Mouse (Mus musculus): ENCODE results near the gene Unc93a. TPM values are rescaled to one million over a fixed set of nuclear protein-coding genes. Genes with fewer than 3 reads are reported as not detected.
"Not testable (repeated sequence)": the region's sequence is repeated elsewhere in the genome, so short reads cannot be mapped to it uniquely, and the experiment has no call there.

The Unc93a gene
- not detected in 2 replicates for polyA plus RNA-seq (2014; fragmentation: Nextera tagmentation; extraction: Ambion mirVana)

DNA sequence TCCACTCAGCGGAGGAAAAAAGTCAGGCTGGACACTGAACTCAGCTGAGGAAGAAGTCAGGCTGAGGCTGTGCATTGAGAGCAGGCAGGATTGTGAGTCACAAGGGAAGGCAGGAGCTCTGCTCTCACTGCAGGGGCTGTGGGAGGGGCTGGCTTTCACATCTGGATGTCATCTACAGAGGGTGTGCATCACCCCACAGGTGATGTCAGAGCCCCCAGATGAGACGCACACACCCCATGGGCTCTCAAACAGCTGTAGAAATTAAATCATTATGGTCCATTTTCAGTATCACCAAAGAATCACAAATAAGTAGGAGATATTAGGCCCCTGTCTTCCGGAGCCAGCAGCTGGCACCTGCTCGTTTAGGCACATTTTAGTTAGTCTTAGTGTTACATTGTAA is at the start of gene Unc93a:
Gene Unc93a (minus strand): TSS at position 101 of the 400 bp plus-strand sequence.
- not testable (repeated sequence) for H3K4me2 ChIP-seq (ENCODE audit: low read depth, severe bottlenecking); H3K9me3 ChIP-seq (ENCODE audit: control insufficient read depth, low read length); H3K27me3 ChIP-seq (ENCODE audit: control insufficient read depth, insufficient read depth, low read length); H3K36me3 ChIP-seq (ENCODE audit: control insufficient read depth, insufficient read depth, low read length); ATAC-seq (ENCODE audit: insufficient number of reproducible peaks, low FRiP score, low TSS enrichment, low read depth); H3K4me1 ChIP-seq (ENCODE audit: control insufficient read depth, insufficient read depth, low read length); H3K4me3 ChIP-seq (ENCODE audit: low read depth, low read length); DNase-seq (ENCODE audit: low spot score); H3K27ac ChIP-seq (replicated peaks; ENCODE audit: low read depth, low read length); H3K9ac ChIP-seq (ENCODE audit: low read length)
- 83% methylated on average over 3 of the region's 4 CpGs for WGBS

DNA sequence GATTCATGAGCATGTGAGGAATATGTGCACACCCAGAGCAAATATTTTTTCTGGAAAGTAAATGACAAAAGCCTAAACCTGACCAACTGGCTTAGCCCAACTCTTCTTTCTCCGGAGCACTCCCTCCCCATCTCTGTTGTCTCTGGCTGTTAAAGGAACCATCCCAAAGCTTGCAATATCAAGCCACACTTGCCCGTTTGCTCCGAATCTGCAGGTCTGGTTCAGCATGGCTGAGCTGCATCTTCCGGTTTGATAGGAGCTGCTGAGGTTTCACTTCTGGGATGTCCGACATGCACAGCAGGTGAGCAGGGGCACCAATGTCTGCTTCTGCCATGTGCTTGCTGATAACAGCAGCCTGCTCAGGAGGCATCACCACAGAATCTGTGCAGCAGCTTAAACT is 48.9 kb upstream of the Unc93a start:
- not testable (repeated sequence) for H3K4me2 ChIP-seq (ENCODE audit: low read depth, severe bottlenecking); H3K4me3 ChIP-seq (ENCODE audit: low read depth, low read length); H3K4me1 ChIP-seq (ENCODE audit: control insufficient read depth, insufficient read depth, low read length); H3K27ac ChIP-seq (replicated peaks; ENCODE audit: low read depth, low read length); ATAC-seq (ENCODE audit: insufficient number of reproducible peaks, low FRiP score, low TSS enrichment, low read depth); H3K9ac ChIP-seq (ENCODE audit: low read length); H3K27me3 ChIP-seq (ENCODE audit: control insufficient read depth, insufficient read depth, low read length); H3K36me3 ChIP-seq (ENCODE audit: control insufficient read depth, insufficient read depth, low read length)
- peaks cover 15% of the 10 kb centered on the region; the same call in 1 of the 2 replicates for H3K9me3 ChIP-seq (ENCODE audit: control insufficient read depth, low read length)
- WGBS: 92% methylated on average over 5 of the region's 5 CpGs
- DNase-seq (ENCODE audit: low spot score): peak; percentile 18

- H3K9ac ChIP-seq (ENCODE audit: low read length); H3K27me3 ChIP-seq (ENCODE audit: control insufficient read depth, insufficient read depth, low read length); H3K4me3 ChIP-seq (ENCODE audit: low read depth, low read length); DNase-seq (ENCODE audit: low spot score); H3K4me1 ChIP-seq (ENCODE audit: control insufficient read depth, insufficient read depth, low read length); H3K27ac ChIP-seq (replicated peaks; ENCODE audit: low read depth, low read length); ATAC-seq (ENCODE audit: insufficient number of reproducible peaks, low FRiP score, low TSS enrichment, low read depth); H3K4me2 ChIP-seq (ENCODE audit: low read depth, severe bottlenecking); H3K36me3 ChIP-seq (ENCODE audit: control insufficient read depth, insufficient read depth, low read length): not testable (repeated sequence)
- WGBS: 89% methylated on average over 4 of the region's 4 CpGs
- H3K9me3 ChIP-seq (ENCODE audit: control insufficient read depth, low read length): peaks cover 12% of the 10 kb centered on the region; the same call in 1 of the 2 replicates
These were observed 47.4 kb upstream of the Unc93a start for GRCm38 (mm10) chr17:13179021-13179420.

DNA sequence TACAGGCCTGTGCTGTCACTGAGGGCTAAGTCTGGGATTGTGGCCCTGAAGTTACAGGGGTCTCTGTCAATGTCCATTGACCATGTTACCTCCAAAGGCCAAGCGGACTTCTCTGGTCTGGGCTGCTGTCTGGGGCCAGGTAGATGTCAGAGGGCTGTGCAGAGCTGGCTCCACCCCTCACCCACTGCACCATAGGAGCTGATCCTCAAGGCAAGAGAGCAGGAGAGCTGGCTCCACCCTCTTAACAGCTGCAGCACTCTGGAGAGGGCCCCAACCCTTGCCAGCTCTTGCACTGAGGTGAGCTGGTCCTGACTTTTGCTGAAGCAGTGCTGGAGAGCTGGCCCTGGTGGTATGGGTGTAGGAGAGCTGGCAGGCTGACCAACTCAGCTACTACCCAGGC is 46.2 kb upstream of the Unc93a start:
- not testable (repeated sequence) for H3K4me1 ChIP-seq (ENCODE audit: control insufficient read depth, insufficient read depth, low read length); H3K27ac ChIP-seq (replicated peaks; ENCODE audit: low read depth, low read length); H3K9ac ChIP-seq (ENCODE audit: low read length); H3K4me2 ChIP-seq (ENCODE audit: low read depth, severe bottlenecking); H3K36me3 ChIP-seq (ENCODE audit: control insufficient read depth, insufficient read depth, low read length); H3K27me3 ChIP-seq (ENCODE audit: control insufficient read depth, insufficient read depth, low read length); DNase-seq (ENCODE audit: low spot score); H3K4me3 ChIP-seq (ENCODE audit: low read depth, low read length)
- peaks cover 10% of the 10 kb centered on the region; the same call in 1 of the 2 replicates for H3K9me3 ChIP-seq (ENCODE audit: control insufficient read depth, low read length)
- WGBS: 62% methylated on average over 1 of the region's 1 CpGs
- peak; percentile 36 for ATAC-seq (ENCODE audit: insufficient number of reproducible peaks, low FRiP score, low TSS enrichment, low read depth)

- not testable (repeated sequence) for H3K9me3 ChIP-seq (ENCODE audit: control insufficient read depth, low read length); H3K36me3 ChIP-seq (ENCODE audit: control insufficient read depth, insufficient read depth, low read length); H3K4me1 ChIP-seq (ENCODE audit: control insufficient read depth, insufficient read depth, low read length); H3K27ac ChIP-seq (replicated peaks; ENCODE audit: low read depth, low read length); H3K4me3 ChIP-seq (ENCODE audit: low read depth, low read length); H3K4me2 ChIP-seq (ENCODE audit: low read depth, severe bottlenecking); ATAC-seq (ENCODE audit: insufficient number of reproducible peaks, low FRiP score, low TSS enrichment, low read depth); DNase-seq (ENCODE audit: low spot score); H3K27me3 ChIP-seq (ENCODE audit: control insufficient read depth, insufficient read depth, low read length); H3K9ac ChIP-seq (ENCODE audit: low read length)
- WGBS: no CpG with 5 or more reads among the region's 1 CpGs
These were observed 44.0 kb upstream of the Unc93a start for GRCm38 (mm10) chr17:13175609-13176008.

DNA sequence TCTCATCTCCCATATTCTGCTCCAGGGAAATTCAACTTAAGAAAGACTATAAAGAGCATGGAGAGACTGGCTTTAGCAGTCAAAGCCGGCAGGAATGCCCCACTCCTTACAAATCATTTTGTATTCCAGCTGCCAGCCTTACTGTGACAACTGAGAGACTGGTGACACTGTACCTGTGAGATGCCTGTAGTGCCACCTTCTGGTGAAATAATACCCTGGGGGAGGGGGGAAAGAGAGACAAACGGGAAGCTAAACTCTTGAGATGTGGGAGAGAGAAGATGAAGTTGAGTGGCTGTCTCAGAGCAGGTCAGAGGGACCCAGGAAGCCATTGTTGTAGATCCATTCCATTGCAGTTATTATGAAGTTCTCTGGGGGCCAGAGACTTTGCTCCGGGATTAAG is 42.4 kb upstream of the Unc93a start:
- 52% methylated on average over 1 of the region's 3 CpGs for WGBS
- H3K9me3 ChIP-seq (ENCODE audit: control insufficient read depth, low read length); ATAC-seq (ENCODE audit: insufficient number of reproducible peaks, low FRiP score, low TSS enrichment, low read depth); H3K36me3 ChIP-seq (ENCODE audit: control insufficient read depth, insufficient read depth, low read length); H3K27me3 ChIP-seq (ENCODE audit: control insufficient read depth, insufficient read depth, low read length); H3K9ac ChIP-seq (ENCODE audit: low read length); H3K4me2 ChIP-seq (ENCODE audit: low read depth, severe bottlenecking); H3K4me1 ChIP-seq (ENCODE audit: control insufficient read depth, insufficient read depth, low read length); DNase-seq (ENCODE audit: low spot score); H3K27ac ChIP-seq (replicated peaks; ENCODE audit: low read depth, low read length); H3K4me3 ChIP-seq (ENCODE audit: low read depth, low read length): not testable (repeated sequence)

GRCm38 (mm10) chr17:13173578-13173977 is 42.0 kb upstream of the Unc93a start:
- not testable (repeated sequence) for H3K9me3 ChIP-seq (ENCODE audit: control insufficient read depth, low read length); H3K4me3 ChIP-seq (ENCODE audit: low read depth, low read length); H3K27me3 ChIP-seq (ENCODE audit: control insufficient read depth, insufficient read depth, low read length); H3K27ac ChIP-seq (replicated peaks; ENCODE audit: low read depth, low read length); H3K4me1 ChIP-seq (ENCODE audit: control insufficient read depth, insufficient read depth, low read length); H3K36me3 ChIP-seq (ENCODE audit: control insufficient read depth, insufficient read depth, low read length); DNase-seq (ENCODE audit: low spot score); H3K4me2 ChIP-seq (ENCODE audit: low read depth, severe bottlenecking); H3K9ac ChIP-seq (ENCODE audit: low read length); ATAC-seq (ENCODE audit: insufficient number of reproducible peaks, low FRiP score, low TSS enrichment, low read depth)
- WGBS: 79% methylated on average over 6 of the region's 6 CpGs

DNA sequence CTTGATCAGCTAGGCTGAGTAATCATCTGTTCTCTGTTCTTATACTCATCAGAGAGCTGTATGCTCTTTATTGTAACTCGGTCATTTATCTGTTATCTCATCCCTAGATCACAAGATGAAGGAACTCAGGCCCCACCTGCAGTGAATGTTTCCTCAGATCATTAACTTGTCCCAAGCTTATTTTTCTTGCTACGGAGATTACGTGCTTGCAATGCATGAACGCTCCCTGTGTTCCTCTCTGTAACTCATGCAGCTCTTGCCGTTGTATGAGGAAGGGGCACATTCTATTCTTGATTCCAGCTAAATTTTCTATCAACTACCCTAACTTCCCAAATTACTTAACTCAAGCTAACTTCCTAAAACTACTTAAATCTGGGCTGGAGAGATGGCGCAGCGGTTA is 14.5 kb upstream of the Unc93a start:
- not testable (repeated sequence) for H3K4me3 ChIP-seq (ENCODE audit: low read depth, low read length); H3K27ac ChIP-seq (replicated peaks; ENCODE audit: low read depth, low read length); H3K36me3 ChIP-seq (ENCODE audit: control insufficient read depth, insufficient read depth, low read length); H3K4me2 ChIP-seq (ENCODE audit: low read depth, severe bottlenecking); ATAC-seq (ENCODE audit: insufficient number of reproducible peaks, low FRiP score, low TSS enrichment, low read depth); DNase-seq (ENCODE audit: low spot score); H3K27me3 ChIP-seq (ENCODE audit: control insufficient read depth, insufficient read depth, low read length); H3K4me1 ChIP-seq (ENCODE audit: control insufficient read depth, insufficient read depth, low read length); H3K9ac ChIP-seq (ENCODE audit: low read length); H3K9me3 ChIP-seq (ENCODE audit: control insufficient read depth, low read length)
- WGBS: 94% methylated on average over 7 of the region's 7 CpGs

DNA sequence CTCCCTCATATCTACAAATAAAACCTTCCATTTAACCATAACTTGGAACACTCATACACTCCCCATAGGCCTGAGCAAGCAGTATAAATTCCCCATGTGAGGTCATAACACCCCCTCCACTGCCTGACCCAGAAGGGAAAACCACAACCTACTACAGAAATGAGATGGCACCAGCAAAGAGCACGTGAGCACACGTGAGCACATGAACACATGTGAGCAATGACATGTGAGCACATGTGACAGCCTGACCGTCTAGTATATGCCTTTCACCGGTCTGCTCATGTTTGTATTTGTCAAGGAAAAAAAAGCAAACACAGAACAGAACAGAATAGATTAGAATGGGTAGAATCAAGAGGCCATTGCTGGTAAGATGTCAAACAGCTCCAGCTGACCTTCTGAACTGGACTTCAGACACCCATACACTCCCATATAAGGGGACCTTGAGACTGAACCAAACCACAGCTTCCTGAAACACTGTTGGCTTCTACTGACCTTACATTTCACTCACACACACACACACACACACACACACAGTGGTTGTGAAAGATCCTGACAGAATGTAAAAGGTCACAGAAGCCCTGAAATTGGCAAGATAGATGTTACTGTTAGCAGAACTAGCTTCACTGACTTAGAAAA is 13.1 kb upstream of the Unc93a start:
- H3K27ac ChIP-seq (replicated peaks; ENCODE audit: low read depth, low read length); H3K9ac ChIP-seq (ENCODE audit: low read length); H3K9me3 ChIP-seq (ENCODE audit: control insufficient read depth, low read length); H3K4me3 ChIP-seq (ENCODE audit: low read depth, low read length); H3K4me2 ChIP-seq (ENCODE audit: low read depth, severe bottlenecking); H3K4me1 ChIP-seq (ENCODE audit: control insufficient read depth, insufficient read depth, low read length); H3K36me3 ChIP-seq (ENCODE audit: control insufficient read depth, insufficient read depth, low read length); DNase-seq (ENCODE audit: low spot score); ATAC-seq (ENCODE audit: insufficient number of reproducible peaks, low FRiP score, low TSS enrichment, low read depth); H3K27me3 ChIP-seq (ENCODE audit: control insufficient read depth, insufficient read depth, low read length): not testable (repeated sequence)
- 92% methylated on average over 4 of the region's 4 CpGs for WGBS

Measured in limb, embryonic 11.5 days (tissue).